Comparison of ENCODE assay signal across 8 mouse cellular contexts in genomic region chr7:45017242-45018061, GRCm38 (mm10). TPM values are rescaled to one million over a fixed set of nuclear protein-coding genes. Genes with fewer than 3 reads are reported as not detected.
DNase-seq lines count a peak whose midpoint lies in the region; ATAC-seq and TF ChIP-seq lines count a peak whose summit lies in the region.

Gene Rras, plus strand, starts transcription at chr7:45017961.

- peaks cover 48% of the 10 kb centered on the region for H3K4me1 ChIP-seq in forebrain, embryonic 10.5 days
- H3K4me1 ChIP-seq in heart, embryonic 15.5 days (replicated peaks) = peaks cover 33% of the 10 kb centered on the region
- peaks cover 18 to 32% of the 10 kb centered on the region in 2 experiments for H3K4me1 ChIP-seq in liver, embryonic 14.5 days (replicated peaks; ENCODE audit: control insufficient read depth in 2 of 2, insufficient read depth in 2 of 2, low read length in 1 of 2)
- peaks cover 12% of the 10 kb centered on the region for H3K4me1 ChIP-seq in neural tube, embryonic 11.5 days (ENCODE audit: control insufficient read depth, insufficient read depth, low read length)
- no peaks in the 10 kb centered on the region for H3K4me1 ChIP-seq in stomach, postnatal 0 days (replicated peaks; ENCODE audit: control insufficient read depth, insufficient read depth)

- peak within 1 kb of the TSS; percentile 95 for H3K27ac ChIP-seq in forebrain, embryonic 10.5 days
- H3K27ac ChIP-seq in heart, embryonic 15.5 days = peak within 1 kb of the TSS; percentile 100
- H3K27ac ChIP-seq in liver, embryonic 14.5 days = peak within 1 kb of the TSS; percentile 86
- peak within 1 kb of the TSS; percentile 75 for H3K27ac ChIP-seq in neural tube, embryonic 11.5 days (ENCODE audit: low read depth, low read length)
- peak within 1 kb of the TSS; percentile 95 for H3K27ac ChIP-seq in stomach, postnatal 0 days (replicated peaks)

- DNase-seq in c-Kit-negative CD71-positive TER-119-positive erythroid progenitor cells, embryonic 14.5 days (ENCODE audit: low read depth, low spot score) = peak; percentile 93
- DNase-seq in forebrain, embryonic 10.5 days (ENCODE audit: extremely low spot score, low spot score) = peak; percentile 86
- DNase-seq in kidney, postnatal 25 days = peak; percentile 92 to 97
- DNase-seq in liver, embryonic 14.5 days (ENCODE audit: low read depth in 3 of 3, low spot score in 3 of 3) = peak; percentile 96 to 100 (median 98)
- DNase-seq in neural tube, embryonic 11.5 days (ENCODE audit: low spot score) = peak; percentile 89
- peak; percentile 92 for DNase-seq in stomach, postnatal 0 days (ENCODE audit: low spot score)

- H3K36me3 ChIP-seq in forebrain, embryonic 10.5 days (replicated peaks) = peaks cover 16% of the 10 kb centered on the region
- H3K36me3 ChIP-seq in heart, embryonic 15.5 days = peaks cover 15% of the 10 kb centered on the region
- peaks cover 9% of the 10 kb centered on the region for H3K36me3 ChIP-seq in liver, embryonic 14.5 days (replicated peaks; ENCODE audit: control insufficient read depth, insufficient read depth, low read depth)
- H3K36me3 ChIP-seq in neural tube, embryonic 11.5 days (ENCODE audit: control insufficient read depth, insufficient read depth, low read length) = peaks cover 6% of the 10 kb centered on the region
- 0 out of 2 replicates have a peak, but pooled peaks cover under 1% of the 10 kb centered on the region for H3K36me3 ChIP-seq in stomach, postnatal 0 days (ENCODE audit: control insufficient read depth, insufficient read depth, low read length)

- peak within 1 kb of the TSS; percentile 89 for H3K4me3 ChIP-seq in forebrain, embryonic 10.5 days
- H3K4me3 ChIP-seq in heart, embryonic 15.5 days = peak within 1 kb of the TSS; percentile 94
- peak within 1 kb of the TSS; percentile 78 to 96 for H3K4me3 ChIP-seq in liver, embryonic 14.5 days (ENCODE audit: insufficient read depth in 1 of 2, low read depth in 2 of 2, low read length in 2 of 2)
- H3K4me3 ChIP-seq in neural tube, embryonic 11.5 days (ENCODE audit: low read depth, low read length) = peak within 1 kb of the TSS; percentile 76
- peak within 1 kb of the TSS; percentile 92 for H3K4me3 ChIP-seq in stomach, postnatal 0 days (ENCODE audit: low read depth, low read length)

- peaks cover 27% of the 10 kb centered on the region for H3K27me3 ChIP-seq in forebrain, embryonic 10.5 days (ENCODE audit: poor library complexity, severe bottlenecking)
- H3K27me3 ChIP-seq in heart, embryonic 15.5 days = no peaks in the 10 kb centered on the region
- peaks cover 13% of the 10 kb centered on the region; the same call in 1 of the 2 replicates for H3K27me3 ChIP-seq in liver, embryonic 14.5 days (ENCODE audit: control insufficient read depth, insufficient read depth, low read length)
- H3K27me3 ChIP-seq in neural tube, embryonic 11.5 days (ENCODE audit: control insufficient read depth, insufficient read depth, low read length) = no peaks in the 10 kb centered on the region
- H3K27me3 ChIP-seq in stomach, postnatal 0 days (ENCODE audit: control insufficient read depth, insufficient read depth, low read length) = no peaks in the 10 kb centered on the region

- peak within 1 kb of the TSS; percentile 76 for H3K9ac ChIP-seq in heart, embryonic 15.5 days
- peak within 1 kb of the TSS; percentile 82 for H3K9ac ChIP-seq in liver, embryonic 14.5 days (replicated peaks)
- peak within 1 kb of the TSS; percentile 69 for H3K9ac ChIP-seq in neural tube, embryonic 11.5 days (ENCODE audit: low read length)
- peak within 1 kb of the TSS; percentile 88 for H3K9ac ChIP-seq in stomach, postnatal 0 days (ENCODE audit: low read length)

- H3K4me2 ChIP-seq in heart, embryonic 15.5 days = peak within 1 kb of the TSS; percentile 80
- peak within 1 kb of the TSS; percentile 89 for H3K4me2 ChIP-seq in liver, embryonic 14.5 days (ENCODE audit: low read depth)
- H3K4me2 ChIP-seq in neural tube, embryonic 11.5 days (ENCODE audit: low read depth) = peak within 1 kb of the TSS; percentile 84
- peak within 1 kb of the TSS; percentile 75 for H3K4me2 ChIP-seq in stomach, postnatal 0 days (replicated peaks; ENCODE audit: low read depth)

- peak; percentile 37; the same call in 1 of the 2 replicates for TF ChIP-seq EP300 in liver, embryonic 14.5 days (IDR thresholded peaks at IDR 0.05; ENCODE audit: low read depth)
- no peak for TF ChIP-seq EP300 in stomach, postnatal 0 days (optimal IDR thresholded peaks at IDR 0.05)

- under 1% methylated on average over 32 of the region's 36 CpGs for WGBS in forebrain, embryonic 10.5 days
- WGBS in heart, embryonic 15.5 days = under 1% methylated on average over 36 of the region's 36 CpGs
- WGBS in liver, embryonic 14.5 days (ENCODE audit: insufficient replicate concordance) = under 1% methylated on average over 36 of the region's 36 CpGs
- under 1% methylated on average over 32 of the region's 36 CpGs for WGBS in neural tube, embryonic 11.5 days
- WGBS in stomach, postnatal 0 days = under 1% methylated on average over 36 of the region's 36 CpGs

- no peaks in the 10 kb centered on the region for H3K9me3 ChIP-seq in forebrain, embryonic 10.5 days
- no peaks in the 10 kb centered on the region for H3K9me3 ChIP-seq in heart, embryonic 15.5 days (replicated peaks)
- H3K9me3 ChIP-seq in liver, embryonic 14.5 days (ENCODE audit: control insufficient read depth, low read length) = no peaks in the 10 kb centered on the region
- no peaks in the 10 kb centered on the region for H3K9me3 ChIP-seq in neural tube, embryonic 11.5 days (ENCODE audit: control insufficient read depth, low read length)
- no peaks in the 10 kb centered on the region for H3K9me3 ChIP-seq in stomach, postnatal 0 days (ENCODE audit: control insufficient read depth, low read length)

- ATAC-seq in CD4-positive, CD25-positive, alpha-beta regulatory T cell, adult 4 months = peak; percentile 86
- ATAC-seq in heart, embryonic 15.5 days (replicated peaks; ENCODE audit: insufficient number of reproducible peaks, insufficient read depth, low FRiP score, low read depth) = peak; percentile 89
- peak; percentile 84 for ATAC-seq in liver, embryonic 14.5 days (ENCODE audit: insufficient read depth)
- ATAC-seq in neural tube, embryonic 11.5 days (ENCODE audit: insufficient read depth, low FRiP score, low TSS enrichment) = peak; percentile 82
- ATAC-seq in stomach, postnatal 0 days (ENCODE audit: low FRiP score, low TSS enrichment) = peak; percentile 90

- TF ChIP-seq CTCF in liver, embryonic 14.5 days (IDR thresholded peaks at IDR 0.05; ENCODE audit: low read depth) = peak; percentile 27; the same call in 1 of the 2 replicates
- peak; percentile 41 for TF ChIP-seq CTCF in stomach, postnatal 0 days (IDR thresholded peaks at IDR 0.05; ENCODE audit: low read depth)

RNA-seq across cellular contexts. Expression of gene Rras, which starts in this region (rescaled TPM):
- 1 to 10 TPM; 2.0 to 3.9 TPM for polyA plus RNA-seq in CD4-positive, CD25-positive, alpha-beta regulatory T cell, adult 4 months (2017; shearing (Covaris generic))
- polyA plus RNA-seq in forebrain, embryonic 10.5 days (2016; fragmentation: Nextera tagmentation; extraction: Ambion mirVana) = 15.0 and 16.8 TPM in 2 replicates
- polyA plus RNA-seq in heart, embryonic 15.5 days (2015; fragmentation: Nextera tagmentation; extraction: Ambion mirVana) = 76.4 and 80.8 TPM in 2 replicates
- 16.3 and 19.7 TPM in 2 replicates for polyA plus RNA-seq in liver, embryonic 14.5 days (2012; rRNA removed)
- 15.4 and 20.6 TPM in 2 replicates for polyA plus RNA-seq in liver, embryonic 14.5 days (2014; fragmentation: Nextera tagmentation; extraction: Ambion mirVana)
- 17.7 and 20.0 TPM in 2 replicates for polyA plus RNA-seq in neural tube, embryonic 11.5 days (2014; fragmentation: Nextera tagmentation; extraction: Ambion mirVana)
- polyA plus RNA-seq in stomach, postnatal 0 days (2015; fragmentation: Nextera tagmentation; extraction: Ambion mirVana) = 81.5 and 87.2 TPM in 2 replicates

Comparison
In these comparisons a context has a peak if more than half of its experiments do, and no peak if none do; other contexts are left out.
1. Peak in every context shown above with its lines: DNase-seq, ATAC-seq, H3K4me3 ChIP-seq and H3K27ac ChIP-seq.